Mouse (Mus musculus) hindbrain, postnatal 0 days (tissue): ENCODE results near the gene Mef2c. TPM values are rescaled to one million over a fixed set of nuclear protein-coding genes. Genes with fewer than 3 reads are reported as not detected.

Source experiments
- ATAC-seq: fragments of 200-750 bp; cut with Nextera tagmentation; 2 replicates; pipeline ENCODE4 v1.8.0; 2017; ENCODE audit warnings: mild to moderate bottlenecking, moderate TSS enrichment, moderate library complexity
- DNase-seq: peaks from one replicate; pipeline ENCODE4 v3.0.0-alpha.2; 2015; ENCODE audit warnings: low spot score
- H3K27ac ChIP-seq: fragments of 300-500 bp; sonication (generic); 2 replicates; pipeline ENCODE4 v1.5.1; 2014; ENCODE audit warnings: mild to moderate bottlenecking
- H3K27me3 ChIP-seq: fragments of 300-500 bp; sonication (generic); 2 replicates; pipeline ENCODE4 v1.6.1; 2014; ENCODE audit warnings: low read length, mixed read lengths; ENCODE audit not compliant: insufficient read depth
- H3K36me3 ChIP-seq: fragments of 300-500 bp; sonication (generic); 2 replicates; pipeline ENCODE4 v1.6.1; 2014; ENCODE audit warnings: low read length, mixed read lengths; ENCODE audit not compliant: insufficient read depth
- H3K4me1 ChIP-seq: fragments of 300-500 bp; sonication (generic); 2 replicates; pipeline ENCODE4 v1.6.1; 2014; ENCODE audit warnings: antibody characterized with exemption, low read length, mixed read lengths; ENCODE audit not compliant: insufficient read depth
- H3K4me2 ChIP-seq: fragments of 300-500 bp; sonication (generic); 2 replicates; pipeline ENCODE4 v1.6.1; 2014; ENCODE audit warnings: low read depth, mild to moderate bottlenecking, low read length, moderate library complexity, mixed read lengths
- H3K4me3 ChIP-seq: fragments of 300-500 bp; sonication (generic); 2 replicates; pipeline ENCODE4 v1.5.1; 2014; ENCODE audit warnings: low read length
- H3K9ac ChIP-seq: fragments of 300-500 bp; sonication (generic); replicated peaks from 2 replicates; pipeline ENCODE4 v1.6.1; 2014; ENCODE audit warnings: mild to moderate bottlenecking, low read length, moderate library complexity, mixed read lengths
- H3K9me3 ChIP-seq: fragments of 300-500 bp; sonication (generic); 2 replicates; pipeline ENCODE4 v1.6.1; 2016; ENCODE audit warnings: low read length, mixed read lengths
- CTCF ChIP-seq: IDR thresholded peaks from 2 replicates; pipeline ENCODE4 v1.5.1; 2016; ENCODE audit warnings: antibody characterized with exemption, control low read depth, low read depth
- WGBS: fragments of 180-500 bp; shearing (Covaris S2); extraction: QIAGEN DNeasy Blood & Tissue Kit; methylation state at CpG from one replicate; pipeline ENCODE4 v1.1.7; 2014; 5-methylcytosine and 5-hydroxymethylcytosine counted together
- polyA plus RNA-seq: library from polyadenylated mRNA; unstranded; fragments of >200 nt; fragmentation: Nextera tagmentation; extraction: Ambion mirVana; gene quantifications from 2 replicates; pipeline ENCODE4 v1.2.1, GENCODE M21; 2015
- total RNA-seq: library from RNA; depleted of rRNA; stranded (reverse); fragments of >200 nt; gene quantifications from 2 replicates; pipeline ENCODE4 v1.2.3, GENCODE M21; 2014

The Mef2c gene
- total and polyA plus RNA-seq, 2 experiments from 2014 or later: 27.2 to 46.2 TPM

- Histone ChIP-seq H3K9ac (no peak overlapping the region), H3K4me1 (0 out of 2 replicates have a peak, but pooled peaks cover 7% of the 10 kb centered on the region), H3K4me3 (no peak overlapping the region), H3K36me3 (no peaks in the 10 kb centered on the region), H3K27me3 (no peaks in the 10 kb centered on the region), H3K9me3 (no peaks in the 10 kb centered on the region), H3K27ac (no peak overlapping the region), H3K4me2 (0 out of 2 replicates have a peak overlapping the region, but pooled peaks have one; percentile 14)
- TF ChIP-seq CTCF: no peak
- DNase-seq (peak; percentile 61), ATAC-seq (no peak)
- WGBS: 15% methylated on average over 3 of the region's 3 CpGs
These were observed 100.5 kb downstream of the Mef2c start for GRCm38 (mm10) chr13:83604320-83604719.

GRCm38 (mm10) chr13:83604785-83605184, 101.0 kb downstream of the Mef2c start:
- DNase-seq: peak; percentile 10
- H3K9ac ChIP-seq: no peak overlapping the region
- H3K27ac ChIP-seq: peak overlapping the region; percentile 20; the same call in 1 of the 2 replicates
- H3K27me3 ChIP-seq: no peaks in the 10 kb centered on the region
- TF ChIP-seq CTCF: no peak
- 0 out of 2 replicates have a peak overlapping the region, but pooled peaks have one; percentile 14 for H3K4me2 ChIP-seq
- 0 out of 2 replicates have a peak, but pooled peaks cover 7% of the 10 kb centered on the region for H3K4me1 ChIP-seq
- H3K9me3 ChIP-seq: no peaks in the 10 kb centered on the region
- no peak overlapping the region for H3K4me3 ChIP-seq
- ATAC-seq: 0 out of 2 replicates have a peak, but pooled peaks have one; percentile 37
- 22% methylated on average over 4 of the region's 4 CpGs for WGBS
- no peaks in the 10 kb centered on the region for H3K36me3 ChIP-seq

DNA sequence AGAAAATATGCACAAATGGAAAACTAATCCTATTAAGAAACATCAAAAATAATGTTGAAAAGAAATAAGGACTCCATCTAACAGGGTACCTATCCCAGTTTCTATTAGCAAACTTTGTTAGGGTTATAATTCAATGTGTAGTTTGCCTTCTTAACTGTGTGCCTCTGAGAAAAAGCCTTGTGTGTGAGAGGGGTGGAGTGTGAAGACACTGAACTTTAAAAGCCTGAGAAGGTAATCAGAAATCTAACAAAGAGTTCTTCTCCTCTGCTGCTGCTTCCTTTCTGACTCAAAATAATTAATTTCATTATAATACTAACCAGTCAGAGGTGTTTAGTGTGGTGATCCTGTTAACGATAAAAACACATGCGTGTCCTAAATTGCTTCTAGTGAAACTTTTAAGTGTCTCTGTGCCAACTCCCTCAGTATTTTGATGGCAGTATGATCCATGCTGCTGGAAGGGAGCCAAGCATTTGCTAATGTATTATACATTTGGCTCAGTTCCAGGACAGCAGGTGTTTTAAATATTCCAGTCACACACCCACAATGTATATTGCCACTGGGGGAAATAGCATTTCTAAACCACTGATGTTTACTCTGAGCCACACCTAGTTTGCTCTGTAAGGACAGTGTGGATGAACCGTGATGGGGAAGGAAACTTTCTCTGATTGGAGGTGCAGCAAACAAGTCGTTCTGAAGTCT, 104.2 kb downstream of the Mef2c start:
- no peak overlapping the region for H3K4me2 ChIP-seq
- no peak overlapping the region for H3K4me3 ChIP-seq
- H3K9me3 ChIP-seq: no peaks in the 10 kb centered on the region
- no peak for TF ChIP-seq CTCF
- no peaks in the 10 kb centered on the region for H3K27me3 ChIP-seq
- DNase-seq (peak; percentile 74), ATAC-seq (no peak)
- no peaks in the 10 kb centered on the region for H3K36me3 ChIP-seq
- no peak overlapping the region for H3K27ac ChIP-seq
- no peak overlapping the region for H3K9ac ChIP-seq
- 0 out of 2 replicates have a peak, but pooled peaks cover 7% of the 10 kb centered on the region for H3K4me1 ChIP-seq
- WGBS: 26% methylated on average over 4 of the region's 4 CpGs

DNA sequence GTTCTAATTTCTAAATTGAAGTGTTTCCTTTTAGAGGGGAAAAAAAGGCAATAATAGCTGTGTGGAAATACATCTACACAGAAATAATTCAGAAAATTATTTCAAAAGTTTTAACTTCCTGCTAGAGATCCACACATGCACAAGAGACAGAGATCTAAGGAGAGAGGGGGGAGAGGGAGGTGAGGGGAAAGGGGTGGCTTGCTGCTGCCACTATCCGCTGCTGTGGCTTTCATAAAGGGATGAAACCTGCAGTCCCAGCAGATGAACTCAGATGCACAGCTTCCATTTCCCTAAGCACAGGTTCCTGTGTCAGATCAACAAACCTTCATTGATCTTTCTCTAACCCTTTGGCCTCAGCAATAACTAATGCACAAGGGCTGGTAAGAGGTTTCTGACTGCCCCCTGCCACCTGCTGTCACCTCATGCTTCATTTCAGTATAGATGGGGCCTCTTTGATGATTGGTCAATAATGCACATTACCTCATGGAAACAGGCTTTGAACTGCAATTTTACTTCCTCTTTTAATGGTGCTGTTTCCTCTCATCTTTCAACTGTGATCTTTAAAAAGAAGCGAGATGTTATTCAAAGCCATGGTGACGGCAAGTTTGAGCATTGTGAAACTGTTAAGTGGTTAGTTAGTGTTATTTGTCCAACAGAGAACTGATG, 105.2 kb downstream of the Mef2c start:
- no peaks in the 10 kb centered on the region for H3K27me3 ChIP-seq
- H3K4me1 ChIP-seq: 0 out of 2 replicates have a peak, but pooled peaks cover 5% of the 10 kb centered on the region
- no peak overlapping the region for H3K27ac ChIP-seq
- no peaks in the 10 kb centered on the region for H3K9me3 ChIP-seq
- H3K36me3 ChIP-seq: no peaks in the 10 kb centered on the region
- no peak overlapping the region for H3K9ac ChIP-seq
- ATAC-seq (no peak), DNase-seq (no peak)
- WGBS: 71% methylated on average over 3 of the region's 3 CpGs
- TF ChIP-seq CTCF: no peak
- H3K4me2 ChIP-seq: no peak overlapping the region
- H3K4me3 ChIP-seq: no peak overlapping the region

- H3K4me1 ChIP-seq: 0 out of 2 replicates have a peak, but pooled peaks cover 5% of the 10 kb centered on the region
- WGBS: 81% methylated on average over 3 of the region's 3 CpGs
- no peaks in the 10 kb centered on the region for H3K9me3 ChIP-seq
- no peak overlapping the region for H3K4me2 ChIP-seq
- H3K27me3 ChIP-seq: no peaks in the 10 kb centered on the region
- DNase-seq (no peak), ATAC-seq (no peak)
- no peak for TF ChIP-seq CTCF
- H3K9ac ChIP-seq: no peak overlapping the region
- no peak overlapping the region for H3K27ac ChIP-seq
- H3K36me3 ChIP-seq: no peaks in the 10 kb centered on the region
- no peak overlapping the region for H3K4me3 ChIP-seq
These were observed 105.7 kb downstream of the Mef2c start for GRCm38 (mm10) chr13:83609517-83609878.

DNA sequence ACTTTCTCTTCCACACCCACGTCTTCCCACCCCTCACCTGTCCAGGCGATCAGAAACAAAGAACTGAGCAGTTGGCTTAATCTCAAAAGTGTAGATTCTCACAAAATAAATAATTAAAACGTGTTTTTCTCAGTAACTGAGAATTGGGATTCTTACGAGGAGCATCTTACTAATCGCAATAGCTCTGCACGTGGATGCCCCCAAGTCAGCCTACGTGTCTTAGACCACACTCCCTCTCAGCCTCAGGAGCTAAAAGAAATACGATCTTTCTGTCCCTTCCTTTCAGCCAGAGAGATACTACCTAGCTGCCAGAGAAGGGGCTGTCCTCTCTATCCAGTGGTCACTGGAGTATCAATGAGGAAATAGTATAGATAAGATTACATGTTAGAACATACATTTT, 106.3 kb downstream of the Mef2c start:
- Histone ChIP-seq H3K9me3 (no peaks in the 10 kb centered on the region), H3K4me1 (no peaks in the 10 kb centered on the region), H3K9ac (no peak overlapping the region), H3K36me3 (no peaks in the 10 kb centered on the region), H3K27me3 (no peaks in the 10 kb centered on the region), H3K4me2 (no peak overlapping the region), H3K27ac (no peak overlapping the region), H3K4me3 (no peak overlapping the region)
- DNase-seq (no peak), ATAC-seq (no peak)
- WGBS: 93% methylated on average over 8 of the region's 8 CpGs
- TF ChIP-seq CTCF: no peak

GRCm38 (mm10) chr13:83612195-83612594, 108.4 kb downstream of the Mef2c start:
- H3K9me3 ChIP-seq: no peaks in the 10 kb centered on the region
- no peak for DNase-seq
- 86% methylated on average over 1 of the region's 1 CpGs for WGBS
- no peaks in the 10 kb centered on the region for H3K27me3 ChIP-seq
- no peaks in the 10 kb centered on the region for H3K36me3 ChIP-seq
- no peak overlapping the region for H3K27ac ChIP-seq
- no peak overlapping the region for H3K4me2 ChIP-seq
- H3K9ac ChIP-seq: no peak overlapping the region
- no peak for ATAC-seq
- no peaks in the 10 kb centered on the region for H3K4me1 ChIP-seq
- TF ChIP-seq CTCF: no peak
- no peak overlapping the region for H3K4me3 ChIP-seq
